Mouse (Mus musculus): ENCODE measurements around the gene Gm45623. TPM values are rescaled to one million over a fixed set of nuclear protein-coding genes. Genes with fewer than 3 reads are reported as not detected.
A peak's percentile ranks its signal among the peaks of the same experiment; 100 is the strongest.

Gm45623 gene
- polyA plus RNA-seq, 1 experiment from 2014 or later = not detected

GRCm38 (mm10) chr13:56707606-56708005, 46.0 kb downstream of the Gm45623 start:
- Histone ChIP-seq H3K27me3 (ENCODE audit: insufficient read depth, low read length) (no peaks in the 10 kb centered on the region), H3K4me3 (ENCODE audit: low read depth, low read length) (no peak overlapping the region), H3K4me2 (ENCODE audit: low read depth, low read length) (no peak overlapping the region), H3K4me1 (ENCODE audit: insufficient read depth) (peaks cover 24% of the 10 kb centered on the region), H3K27ac (ENCODE audit: low read depth) (no peak overlapping the region), H3K36me3 (replicated peaks; ENCODE audit: insufficient read depth, low read length) (peaks cover 2% of the 10 kb centered on the region; the same call in 1 of the 2 replicates), H3K9me3 (ENCODE audit: low read length) (no peaks in the 10 kb centered on the region), H3K9ac (replicated peaks) (no peak overlapping the region)
- 62% methylated on average over 4 of the region's 4 CpGs for WGBS (ENCODE audit: insufficient replicate concordance)
- ATAC-seq = no peak
- TF ChIP-seq EP300 (IDR thresholded peaks at IDR 0.05; ENCODE audit: low read depth) (no peak), CTCF (IDR thresholded peaks at IDR 0.05; ENCODE audit: low read depth) (no peak)
- DNase-seq = no peak

- H3K4me2 ChIP-seq (ENCODE audit: low read depth, low read length) = no peak overlapping the region
- no peak overlapping the region for H3K27ac ChIP-seq (ENCODE audit: low read depth)
- TF ChIP-seq CTCF (IDR thresholded peaks at IDR 0.05; ENCODE audit: low read depth) (no peak), EP300 (IDR thresholded peaks at IDR 0.05; ENCODE audit: low read depth) (no peak)
- no peaks in the 10 kb centered on the region for H3K9me3 ChIP-seq (ENCODE audit: low read length)
- peaks cover 2% of the 10 kb centered on the region; the same call in 1 of the 2 replicates for H3K36me3 ChIP-seq (replicated peaks; ENCODE audit: insufficient read depth, low read length)
- no peak for ATAC-seq
- no peak for DNase-seq
- no peak overlapping the region for H3K4me3 ChIP-seq (ENCODE audit: low read depth, low read length)
- H3K4me1 ChIP-seq (ENCODE audit: insufficient read depth) = peaks cover 27% of the 10 kb centered on the region
- H3K9ac ChIP-seq (replicated peaks) = no peak overlapping the region
- no peaks in the 10 kb centered on the region for H3K27me3 ChIP-seq (ENCODE audit: insufficient read depth, low read length)
- 83% methylated on average over 4 of the region's 4 CpGs for WGBS (ENCODE audit: insufficient replicate concordance)
Observed at GRCm38 (mm10) chr13:56707111-56707510, 46.5 kb downstream of the Gm45623 start.

- Histone ChIP-seq H3K4me1 (ENCODE audit: insufficient read depth) (peaks cover 27% of the 10 kb centered on the region), H3K9me3 (ENCODE audit: low read length) (no peaks in the 10 kb centered on the region), H3K9ac (replicated peaks) (no peak overlapping the region), H3K27ac (ENCODE audit: low read depth) (no peak overlapping the region), H3K4me3 (ENCODE audit: low read depth, low read length) (no peak overlapping the region), H3K36me3 (replicated peaks; ENCODE audit: insufficient read depth, low read length) (peaks cover 2% of the 10 kb centered on the region; the same call in 1 of the 2 replicates), H3K27me3 (ENCODE audit: insufficient read depth, low read length) (no peaks in the 10 kb centered on the region), H3K4me2 (ENCODE audit: low read depth, low read length) (peak overlapping the region; percentile 90)
- TF ChIP-seq EP300 (IDR thresholded peaks at IDR 0.05; ENCODE audit: low read depth) (no peak), CTCF (IDR thresholded peaks at IDR 0.05; ENCODE audit: low read depth) (no peak)
- ATAC-seq (no peak), DNase-seq (no peak)
- 55% methylated on average over 2 of the region's 2 CpGs for WGBS (ENCODE audit: insufficient replicate concordance)
Observed at GRCm38 (mm10) chr13:56704596-56704995, 49.0 kb downstream of the Gm45623 start.

GRCm38 (mm10) chr13:56703871-56704321, 49.7 kb downstream of the Gm45623 start:
- H3K4me3 ChIP-seq (ENCODE audit: low read depth, low read length) = peak overlapping the region; percentile 78
- peak overlapping the region; percentile 98 for H3K27ac ChIP-seq (ENCODE audit: low read depth)
- no peaks in the 10 kb centered on the region for H3K27me3 ChIP-seq (ENCODE audit: insufficient read depth, low read length)
- DNase-seq (peak; percentile 28), ATAC-seq (peak; percentile 45)
- peaks cover 27% of the 10 kb centered on the region for H3K4me1 ChIP-seq (ENCODE audit: insufficient read depth)
- WGBS (ENCODE audit: insufficient replicate concordance) = 2% methylated on average over 11 of the region's 11 CpGs
- H3K9me3 ChIP-seq (ENCODE audit: low read length) = no peaks in the 10 kb centered on the region
- H3K9ac ChIP-seq (replicated peaks) = peak overlapping the region; percentile 91
- no peak for TF ChIP-seq EP300 (IDR thresholded peaks at IDR 0.05; ENCODE audit: low read depth)
- TF ChIP-seq CTCF (IDR thresholded peaks at IDR 0.05; ENCODE audit: low read depth) = no peak
- peak overlapping the region; percentile 90 for H3K4me2 ChIP-seq (ENCODE audit: low read depth, low read length)
- no peaks in the 10 kb centered on the region; the same call in 1 of the 2 replicates for H3K36me3 ChIP-seq (replicated peaks; ENCODE audit: insufficient read depth, low read length)

GRCm38 (mm10) chr13:56703222-56703870, 50.3 kb downstream of the Gm45623 start:
- peak; percentile 85 for ATAC-seq
- under 1% methylated on average over 68 of the region's 80 CpGs for WGBS (ENCODE audit: insufficient replicate concordance)
- TF ChIP-seq CTCF (IDR thresholded peaks at IDR 0.05; ENCODE audit: low read depth) (no peak), EP300 (IDR thresholded peaks at IDR 0.05; ENCODE audit: low read depth) (no peak)

GRCm38 (mm10) chr13:56702469-56703221, 51.0 kb downstream of the Gm45623 start, which contains the start of gene Smad5:
Smad5 (plus strand) TSS chr13:56703010.
- peak within 1 kb of the TSS; percentile 78 for H3K4me3 ChIP-seq (ENCODE audit: low read depth, low read length)
- ATAC-seq (peak; percentile 91), DNase-seq (peak; percentile 92)
- TF ChIP-seq EP300 (IDR thresholded peaks at IDR 0.05; ENCODE audit: low read depth) = no peak
- TF ChIP-seq CTCF (IDR thresholded peaks at IDR 0.05; ENCODE audit: low read depth) = no peak
- no peaks in the 10 kb centered on the region for H3K9me3 ChIP-seq (ENCODE audit: low read length)
- WGBS (ENCODE audit: insufficient replicate concordance) = 7% methylated on average over 53 of the region's 62 CpGs
- peak within 1 kb of the TSS; percentile 98 for H3K27ac ChIP-seq (ENCODE audit: low read depth)
- H3K4me1 ChIP-seq (ENCODE audit: insufficient read depth) = peaks cover 27% of the 10 kb centered on the region
- peak within 1 kb of the TSS; percentile 90 for H3K4me2 ChIP-seq (ENCODE audit: low read depth, low read length)
- no peaks in the 10 kb centered on the region; the same call in 1 of the 2 replicates for H3K36me3 ChIP-seq (replicated peaks; ENCODE audit: insufficient read depth, low read length)
- no peaks in the 10 kb centered on the region for H3K27me3 ChIP-seq (ENCODE audit: insufficient read depth, low read length)
- peak within 1 kb of the TSS; percentile 91 for H3K9ac ChIP-seq (replicated peaks)

More at GRCm38 (mm10) chr13:56703222-56703870, 50.3 kb downstream of the Gm45623 start:
- Histone ChIP-seq H3K9ac (replicated peaks) (peak overlapping the region; percentile 91), H3K36me3 (replicated peaks; ENCODE audit: insufficient read depth, low read length) (no peaks in the 10 kb centered on the region; the same call in 1 of the 2 replicates), H3K4me2 (ENCODE audit: low read depth, low read length) (peak overlapping the region; percentile 90), H3K4me1 (ENCODE audit: insufficient read depth) (peaks cover 27% of the 10 kb centered on the region), H3K4me3 (ENCODE audit: low read depth, low read length) (peak overlapping the region; percentile 78), H3K27me3 (ENCODE audit: insufficient read depth, low read length) (no peaks in the 10 kb centered on the region), H3K9me3 (ENCODE audit: low read length) (no peaks in the 10 kb centered on the region), H3K27ac (ENCODE audit: low read depth) (peak overlapping the region; percentile 98)
- peak; percentile 68 for DNase-seq

Other genes with a start within 250 kb of the Gm45623 start
- gene Fbxl21, start 231.4 kb downstream of the Gm45623 start, polyA plus RNA-seq (2015; fragmentation: Nextera tagmentation; extraction: Ambion mirVana) = 1.2 and 1.5 TPM in 2 replicates
- 79.5 and 93.6 TPM in 2 replicates for gene Lect2, start 205.3 kb downstream of the Gm45623 start, polyA plus RNA-seq (2015; fragmentation: Nextera tagmentation; extraction: Ambion mirVana)
- gene Tgfbi, start 144.3 kb downstream of the Gm45623 start, polyA plus RNA-seq (2015; fragmentation: Nextera tagmentation; extraction: Ambion mirVana) = 24.9 and 26.8 TPM in 2 replicates
- gene Smad5, start 50.8 kb downstream of the Gm45623 start, polyA plus RNA-seq (2015; fragmentation: Nextera tagmentation; extraction: Ambion mirVana) = 3.5 and 3.8 TPM in 2 replicates
- not detected in 2 replicates for gene Trpc7, start 142.2 kb upstream of the Gm45623 start, polyA plus RNA-seq (2015; fragmentation: Nextera tagmentation; extraction: Ambion mirVana)

Data from liver, postnatal 0 days (tissue).